Comparison of ENCODE assay signal across 14 mouse cellular contexts in the genomic region with DNA sequence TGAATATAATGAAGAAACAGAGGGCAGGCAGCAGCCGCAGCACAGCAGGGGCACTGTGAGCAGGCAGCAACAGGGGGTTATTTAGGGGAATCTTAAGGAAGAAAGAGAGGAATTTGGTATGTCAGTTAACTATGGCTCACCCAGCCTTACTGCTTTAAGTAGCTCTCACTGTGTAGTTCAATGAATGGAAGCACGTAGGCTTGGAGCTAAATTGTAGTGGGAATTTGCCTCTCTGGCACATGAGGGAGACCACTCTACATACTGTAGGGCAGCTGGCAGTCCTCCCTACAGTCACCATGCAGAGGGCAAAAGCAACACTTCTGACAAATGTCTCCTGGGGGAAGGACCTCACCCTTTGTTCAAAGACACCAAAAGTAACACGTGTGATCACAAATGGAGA.
A peak's percentile ranks its signal among the peaks of the same experiment; 100 is the strongest.
DNase-seq lines count a peak whose midpoint lies in the region; ATAC-seq and TF ChIP-seq lines count a peak whose summit lies in the region.
"Had no signal": no experiment of that assay in that cellular context is flagged by ENCODE, and none has a peak within 500 bp of the region (broad histone marks: within the 10 kb centered on the region; RNA-seq: fewer than 3 reads in every experiment).

No protein-coding gene starts in this region.

- no peak overlapping the region for H3K4me2 ChIP-seq in hindbrain, embryonic 11.5 days (replicated peaks; ENCODE audit: low read depth, low read length)
- H3K4me2 ChIP-seq in hindbrain, embryonic 14.5 days (replicated peaks) = no peak overlapping the region
- no peak overlapping the region for H3K4me2 ChIP-seq in stomach, embryonic 16.5 days (ENCODE audit: low read depth, low read length)
- H3K4me2 ChIP-seq in stomach, postnatal 0 days (replicated peaks; ENCODE audit: low read depth) = no peak overlapping the region
- H3K4me2 ChIP-seq: heart, embryonic 15.5 days had no signal

- TF ChIP-seq EP300 in stomach, postnatal 0 days (optimal IDR thresholded peaks at IDR 0.05) = no peak

- ATAC-seq in hindbrain, embryonic 11.5 days (ENCODE audit: low FRiP score) = peak; percentile 79
- no peak for ATAC-seq in hindbrain, embryonic 14.5 days (ENCODE audit: low FRiP score)
- no peak for ATAC-seq in stomach, embryonic 16.5 days (ENCODE audit: insufficient read depth, low FRiP score)
- no peak for ATAC-seq in stomach, postnatal 0 days (ENCODE audit: low FRiP score, low TSS enrichment)
- ATAC-seq: liver, postnatal 0 days had no signal

- H3K27ac ChIP-seq in hindbrain, embryonic 11.5 days (ENCODE audit: low read depth, low read length) = no peak overlapping the region
- no peak overlapping the region for H3K27ac ChIP-seq in hindbrain, embryonic 14.5 days
- peak overlapping the region; percentile 29; the same call in 1 of the 2 replicates for H3K27ac ChIP-seq in stomach, embryonic 16.5 days (ENCODE audit: low read length)
- H3K27ac ChIP-seq in stomach, postnatal 0 days (replicated peaks) = no peak overlapping the region
- peak overlapping the region; percentile 58 for H3K27ac ChIP-seq in limb, embryonic 10.5 days
- H3K27ac ChIP-seq: heart, embryonic 15.5 days had no signal

- H3K4me1 ChIP-seq in hindbrain, embryonic 11.5 days (replicated peaks; ENCODE audit: control insufficient read depth, insufficient read depth, low read length) = no peaks in the 10 kb centered on the region; the same call in 1 of the 2 replicates
- H3K4me1 ChIP-seq in hindbrain, embryonic 14.5 days (replicated peaks; ENCODE audit: control insufficient read depth, insufficient read depth, low read length) = peaks cover 10% of the 10 kb centered on the region; the same call in 1 of the 2 replicates
- no peaks in the 10 kb centered on the region for H3K4me1 ChIP-seq in stomach, embryonic 16.5 days (ENCODE audit: control insufficient read depth, insufficient read depth, low read length)
- no peaks in the 10 kb centered on the region for H3K4me1 ChIP-seq in stomach, postnatal 0 days (replicated peaks; ENCODE audit: control insufficient read depth, insufficient read depth)
- H3K4me1 ChIP-seq in limb, embryonic 10.5 days = peaks cover 50% of the 10 kb centered on the region
- H3K4me1 ChIP-seq: heart, embryonic 15.5 days had no signal

- H3K27me3 ChIP-seq in hindbrain, embryonic 11.5 days (ENCODE audit: control insufficient read depth, insufficient read depth, low read length) = no peaks in the 10 kb centered on the region
- H3K27me3 ChIP-seq in hindbrain, embryonic 14.5 days (ENCODE audit: control insufficient read depth, insufficient read depth, low read length) = no peaks in the 10 kb centered on the region
- no peaks in the 10 kb centered on the region for H3K27me3 ChIP-seq in stomach, embryonic 16.5 days (ENCODE audit: control insufficient read depth, insufficient read depth, low read length)
- no peaks in the 10 kb centered on the region for H3K27me3 ChIP-seq in stomach, postnatal 0 days (ENCODE audit: control insufficient read depth, insufficient read depth, low read length)
- no peaks in the 10 kb centered on the region for H3K27me3 ChIP-seq in limb, embryonic 10.5 days (ENCODE audit: low read depth, poor library complexity, severe bottlenecking)
- H3K27me3 ChIP-seq: heart, embryonic 15.5 days had no signal

- intact Hi-C loops in gastrocnemius, postnatal 36 days (cut with DNase I) = no loop called here

- no peak overlapping the region for H3K4me3 ChIP-seq in hindbrain, embryonic 11.5 days (ENCODE audit: low read depth, low read length)
- H3K4me3 ChIP-seq in hindbrain, embryonic 14.5 days (replicated peaks; ENCODE audit: low read length) = no peak overlapping the region
- no peak overlapping the region for H3K4me3 ChIP-seq in stomach, embryonic 16.5 days (replicated peaks; ENCODE audit: low read length)
- H3K4me3 ChIP-seq in stomach, postnatal 0 days (ENCODE audit: low read depth, low read length) = no peak overlapping the region
- no peak overlapping the region for H3K4me3 ChIP-seq in limb, embryonic 10.5 days
- H3K4me3 ChIP-seq: erythroblast, embryonic 14.5 days; heart, embryonic 15.5 days had no signal

- 15% methylated on average over 3 of the region's 3 CpGs for WGBS in hindbrain, embryonic 11.5 days
- WGBS in hindbrain, embryonic 14.5 days = 12% methylated on average over 3 of the region's 3 CpGs
- 63% methylated on average over 3 of the region's 3 CpGs for WGBS in stomach, embryonic 16.5 days
- 59% methylated on average over 3 of the region's 3 CpGs for WGBS in stomach, postnatal 0 days
- WGBS in limb, embryonic 10.5 days = 23% methylated on average over 3 of the region's 3 CpGs

- peak; percentile 25 for DNase-seq in hindbrain, embryonic 11.5 days (ENCODE audit: low spot score)
- no peak for DNase-seq in hindbrain, embryonic 14.5 days (ENCODE audit: low spot score)
- DNase-seq in stomach, postnatal 0 days (ENCODE audit: low spot score) = no peak
- no peak for DNase-seq in limb, embryonic 10.5 days (ENCODE audit: low spot score)
- no peak for DNase-seq in spleen, postnatal 4 days (ENCODE audit: low spot score in 2 of 2)
- no peak for DNase-seq in kidney, postnatal 25 days
- DNase-seq in gastrocnemius, postnatal 36 days = no peak
- DNase-seq: cerebellum, postnatal 14 days; kidney, adult 8-10 months; liver, postnatal 0 days; thymus, adult 18-20 months had no signal

- H3K36me3 ChIP-seq in hindbrain, embryonic 11.5 days (ENCODE audit: control insufficient read depth, insufficient read depth, low read length) = no peaks in the 10 kb centered on the region
- H3K36me3 ChIP-seq in hindbrain, embryonic 14.5 days (replicated peaks; ENCODE audit: control insufficient read depth, insufficient read depth) = no peaks in the 10 kb centered on the region
- H3K36me3 ChIP-seq in stomach, embryonic 16.5 days (ENCODE audit: control insufficient read depth, insufficient read depth, low read length) = no peaks in the 10 kb centered on the region
- no peaks in the 10 kb centered on the region for H3K36me3 ChIP-seq in stomach, postnatal 0 days (ENCODE audit: control insufficient read depth, insufficient read depth, low read length)
- H3K36me3 ChIP-seq in limb, embryonic 10.5 days = 0 out of 2 replicates have a peak, but pooled peaks cover 4% of the 10 kb centered on the region
- H3K36me3 ChIP-seq: heart, embryonic 15.5 days had no signal

- TF ChIP-seq CTCF in stomach, postnatal 0 days (IDR thresholded peaks at IDR 0.05; ENCODE audit: low read depth) = no peak

- H3K9me3 ChIP-seq in hindbrain, embryonic 11.5 days (ENCODE audit: control insufficient read depth, low read length) = no peaks in the 10 kb centered on the region
- no peaks in the 10 kb centered on the region for H3K9me3 ChIP-seq in hindbrain, embryonic 14.5 days (ENCODE audit: control insufficient read depth, low read length)
- H3K9me3 ChIP-seq in stomach, embryonic 16.5 days (replicated peaks; ENCODE audit: control insufficient read depth, low read length) = no peaks in the 10 kb centered on the region
- no peaks in the 10 kb centered on the region for H3K9me3 ChIP-seq in stomach, postnatal 0 days (ENCODE audit: control insufficient read depth, low read length)
- no peaks in the 10 kb centered on the region for H3K9me3 ChIP-seq in limb, embryonic 10.5 days (replicated peaks)
- H3K9me3 ChIP-seq: heart, embryonic 15.5 days had no signal

- H3K9ac ChIP-seq in hindbrain, embryonic 11.5 days (ENCODE audit: low read depth, low read length) = no peak overlapping the region
- no peak overlapping the region for H3K9ac ChIP-seq in hindbrain, embryonic 14.5 days
- H3K9ac ChIP-seq in stomach, embryonic 16.5 days (ENCODE audit: low read length) = no peak overlapping the region
- H3K9ac ChIP-seq in stomach, postnatal 0 days (ENCODE audit: low read length) = no peak overlapping the region
- H3K9ac ChIP-seq: heart, embryonic 15.5 days; liver, postnatal 0 days had no signal

Comparison
In these comparisons a context has a peak if more than half of its experiments do, and no peak if none do; other contexts are left out.
1. H3K27ac ChIP-seq: peak in stomach, embryonic 16.5 days (single experiment) and limb, embryonic 10.5 days (single experiment); none in hindbrain, embryonic 11.5 days (single experiment), hindbrain, embryonic 14.5 days (single experiment) and stomach, postnatal 0 days (single experiment).